Mouse (Mus musculus) MEL (cell line): Measurements from ENCODE around the gene Pip4k2b. TPM values are rescaled to one million over a fixed set of nuclear protein-coding genes. Genes with fewer than 3 reads are reported as not detected.
A peak's percentile ranks its signal among the peaks of the same experiment; 100 is the strongest.
"Not testable (repeated sequence)": the region's sequence is repeated elsewhere in the genome, so short reads cannot be mapped to it uniquely, and the experiment has no call there.

ENCODE experiments used
- DNase-seq: peaks from one replicate; pipeline ENCODE4 v3.0.0; 2011; ENCODE audit warnings: low read depth, low spot score
- H3K27ac ChIP-seq: 2 replicates; pipeline ENCODE4 v1.5.1; 2012; ENCODE audit warnings: low read depth, mild to moderate bottlenecking, control low read depth, low read length, moderate library complexity; ENCODE audit not compliant: control insufficient read depth
- H3K27me3 ChIP-seq, 2 experiments: fragments of 150-350 bp in 1 of 2; sonication (generic) in 1 of 2; 2 replicates each; pipeline ENCODE4 v1.6.1; 2012; ENCODE audit warnings: low read length in 2 of 2, mild to moderate bottlenecking in 2 of 2, improper control_type of control experiment in 1 of 2, moderate library complexity in 1 of 2; ENCODE audit not compliant: insufficient read depth in 2 of 2, control insufficient read depth in 1 of 2
- H3K36me3 ChIP-seq, 2 experiments: 2 replicates each; pipeline ENCODE4 v1.6.1; 2012 to 2014; ENCODE audit warnings: low read length in 2 of 2, improper control_type of control experiment in 1 of 2, inconsistent platforms in 1 of 2, mild to moderate bottlenecking in 1 of 2; ENCODE audit not compliant: insufficient read depth in 2 of 2, control insufficient read depth in 1 of 2
- H3K4me1 ChIP-seq, 2 experiments: fragments of 150-350 bp in 1 of 2; sonication (generic) in 1 of 2; 2 replicates each; pipeline ENCODE4 v1.6.1; 2012; ENCODE audit warnings: low read length in 2 of 2, improper control_type of control experiment in 1 of 2, mild to moderate bottlenecking in 1 of 2; ENCODE audit not compliant: insufficient read depth in 2 of 2, control insufficient read depth in 1 of 2
- H3K4me3 ChIP-seq, 2 experiments: fragments of 150-350 bp in 1 of 2; sonication (generic) in 1 of 2; 2 replicates each; pipeline ENCODE4 v1.5.1; 2012; ENCODE audit warnings: low read depth in 2 of 2, low read length in 2 of 2, mild to moderate bottlenecking in 2 of 2, moderate library complexity in 2 of 2, control low read depth in 1 of 2, improper control_type of control experiment in 1 of 2; ENCODE audit not compliant: control insufficient read depth in 1 of 2, insufficient read depth in 1 of 2
- H3K79me2 ChIP-seq: 2 replicates; pipeline ENCODE4 v1.6.1; 2012; ENCODE audit warnings: mild to moderate bottlenecking, low read length, moderate library complexity; ENCODE audit not compliant: control insufficient read depth, poor library complexity, insufficient read depth
- H3K9ac ChIP-seq: 2 replicates; pipeline ENCODE4 v1.6.1; 2012; ENCODE audit warnings: low read depth, mild to moderate bottlenecking, control low read depth, low read length, moderate library complexity; ENCODE audit not compliant: control insufficient read depth, poor library complexity, severe bottlenecking
- H3K9me3 ChIP-seq: fragments of 150-350 bp; sonication (generic); replicated peaks from 2 replicates; pipeline ENCODE4 v1.6.1; 2012; ENCODE audit warnings: mild to moderate bottlenecking, low read length, improper control_type of control experiment, moderate library complexity; ENCODE audit not compliant: insufficient read depth
- BHLHE40 ChIP-seq: IDR thresholded peaks from 2 replicates; pipeline ENCODE4 v1.6.1; 2012; ENCODE audit warnings: low read depth, mild to moderate bottlenecking, inconsistent platforms, low read length, improper control_type of control experiment, borderline replicate concordance
- CHD1 ChIP-seq: IDR thresholded peaks from 2 replicates; pipeline ENCODE4 v1.6.1; 2012; ENCODE audit warnings: low read depth, mild to moderate bottlenecking, inconsistent platforms, low read length, improper control_type of control experiment
- CHD2 ChIP-seq: IDR thresholded peaks from 2 replicates; pipeline ENCODE4 v1.6.1; 2011; ENCODE audit warnings: low read length, improper control_type of control experiment
- CTCF ChIP-seq, 3 experiments: IDR thresholded peaks in 2 of 3; conservative IDR thresholded peaks in 1 of 3; 2 replicates each; pipeline ENCODE4 v1.5.1; 2011 to 2012; ENCODE audit warnings: low read length in 3 of 3, low read depth in 2 of 3, mild to moderate bottlenecking in 2 of 3, improper control_type of control experiment in 1 of 3, inconsistent platforms in 1 of 3, mixed read lengths in 1 of 3, moderate library complexity in 1 of 3; ENCODE audit not compliant: control insufficient read depth in 1 of 3, insufficient read depth in 1 of 3, poor library complexity in 1 of 3, severe bottlenecking in 1 of 3
- EP300 ChIP-seq, 2 experiments: IDR thresholded peaks; 2 replicates each; pipeline ENCODE4 v1.6.1; 2011; ENCODE audit warnings: improper control_type of control experiment in 2 of 2, low read length in 2 of 2, low read depth in 1 of 2, mild to moderate bottlenecking in 1 of 2
- ETS1 ChIP-seq: IDR thresholded peaks from 2 replicates; pipeline ENCODE4 v1.6.1; 2012; ENCODE audit warnings: low read depth, mild to moderate bottlenecking, inconsistent platforms, low read length, improper control_type of control experiment, moderate library complexity
- HCFC1 ChIP-seq: IDR thresholded peaks from 2 replicates; pipeline ENCODE4 v1.6.1; 2012; ENCODE audit warnings: low read depth, mild to moderate bottlenecking, inconsistent platforms, low read length, improper control_type of control experiment, moderate library complexity
- MAFK ChIP-seq: IDR thresholded peaks from 2 replicates; pipeline ENCODE4 v1.6.1; 2011; ENCODE audit warnings: low read depth, mild to moderate bottlenecking, low read length, improper control_type of control experiment, borderline replicate concordance
- MAX ChIP-seq: IDR thresholded peaks from 2 replicates; pipeline ENCODE4 v1.6.1; 2011; ENCODE audit warnings: low read length, improper control_type of control experiment
- MAZ ChIP-seq: IDR thresholded peaks from 2 replicates; pipeline ENCODE4 v1.6.1; 2012; ENCODE audit warnings: low read depth, mild to moderate bottlenecking, inconsistent platforms, low read length, improper control_type of control experiment
- MXI1 ChIP-seq: IDR thresholded peaks from 2 replicates; pipeline ENCODE4 v1.6.1; 2011; ENCODE audit warnings: mild to moderate bottlenecking, low read depth, low read length, improper control_type of control experiment
- MYB ChIP-seq: IDR thresholded peaks from 2 replicates; pipeline ENCODE4 v1.6.1; 2011; ENCODE audit warnings: mild to moderate bottlenecking, low read depth, low read length, improper control_type of control experiment
- MYC ChIP-seq: IDR thresholded peaks from 2 replicates; pipeline ENCODE4 v1.6.1; 2011; ENCODE audit warnings: low read depth, mild to moderate bottlenecking, low read length, improper control_type of control experiment, moderate library complexity
- NELFE ChIP-seq: IDR thresholded peaks from 2 replicates; pipeline ENCODE4 v1.6.1; 2011; ENCODE audit warnings: low read depth, low read length, improper control_type of control experiment
- POLR2A ChIP-seq, 2 experiments: IDR thresholded peaks; 2 replicates each; pipeline ENCODE4 v1.6.1; 2011 to 2012; ENCODE audit warnings: low read length in 2 of 2, mild to moderate bottlenecking in 2 of 2, control low read depth in 1 of 2, improper control_type of control experiment in 1 of 2, low read depth in 1 of 2, moderate library complexity in 1 of 2; ENCODE audit not compliant: control insufficient read depth in 1 of 2, insufficient read depth in 1 of 2, poor library complexity in 1 of 2
- POLR2AphosphoS2 ChIP-seq: IDR thresholded peaks from 2 replicates; pipeline ENCODE4 v1.6.1; 2011; ENCODE audit warnings: low read length, improper control_type of control experiment
- POLR2AphosphoS5 ChIP-seq: IDR thresholded peaks from 2 replicates; pipeline ENCODE4 v1.6.1; 2012; ENCODE audit warnings: low read depth, borderline replicate concordance, mild to moderate bottlenecking, inconsistent platforms, low read length, moderate library complexity, mixed read lengths
- RAD21 ChIP-seq: IDR thresholded peaks from 2 replicates; pipeline ENCODE4 v1.6.1; 2011; ENCODE audit warnings: mild to moderate bottlenecking, low read depth, low read length, improper control_type of control experiment
- RCOR1 ChIP-seq: IDR thresholded peaks from 2 replicates; pipeline ENCODE4 v1.6.1; 2012; ENCODE audit warnings: low read depth, mild to moderate bottlenecking, inconsistent platforms, low read length, improper control_type of control experiment
- SIN3A ChIP-seq: IDR thresholded peaks from 2 replicates; pipeline ENCODE4 v1.6.1; 2012; ENCODE audit warnings: low read length, improper control_type of control experiment, inconsistent platforms
- SMC3 ChIP-seq: IDR thresholded peaks from 2 replicates; pipeline ENCODE4 v1.6.1; 2011; ENCODE audit warnings: low read depth, low read length, improper control_type of control experiment
- TAL1 ChIP-seq: IDR thresholded peaks from 2 replicates; pipeline ENCODE4 v1.6.1; 2012; ENCODE audit warnings: mild to moderate bottlenecking, inconsistent platforms, low read length, moderate library complexity, mixed read lengths
- TBP ChIP-seq: IDR thresholded peaks from 2 replicates; pipeline ENCODE4 v1.8.0; 2011; ENCODE audit warnings: low read depth, low read length, improper control_type of control experiment
- TCF12 ChIP-seq: IDR thresholded peaks from 2 replicates; pipeline ENCODE4 v1.6.1; 2014; ENCODE audit warnings: low read depth, mild to moderate bottlenecking, inconsistent platforms, low read length, improper control_type of control experiment, moderate library complexity
- UBTF ChIP-seq: IDR thresholded peaks from 2 replicates; pipeline ENCODE4 v1.6.1; 2012; ENCODE audit warnings: low read depth, mild to moderate bottlenecking, inconsistent platforms, low read length, improper control_type of control experiment, moderate library complexity, borderline replicate concordance; ENCODE audit not compliant: insufficient read depth
- USF2 ChIP-seq, 2 experiments: IDR thresholded peaks; 2 replicates each; pipeline ENCODE4 v1.6.1; 2011 to 2012; ENCODE audit warnings: improper control_type of control experiment in 2 of 2, low read length in 2 of 2, borderline replicate concordance in 1 of 2, inconsistent platforms in 1 of 2, low read depth in 1 of 2, mild to moderate bottlenecking in 1 of 2; ENCODE audit not compliant: insufficient read depth in 1 of 2
- ZC3H11A ChIP-seq: IDR thresholded peaks from 2 replicates; pipeline ENCODE4 v1.6.1; 2012; ENCODE audit warnings: low read depth, mild to moderate bottlenecking, inconsistent platforms, low read length, improper control_type of control experiment
- ZMIZ1 ChIP-seq: IDR thresholded peaks from 2 replicates; pipeline ENCODE4 v1.6.1; 2012; ENCODE audit warnings: low read depth, mild to moderate bottlenecking, inconsistent platforms, low read length, improper control_type of control experiment, moderate library complexity
- ZNF384 ChIP-seq: IDR thresholded peaks from 2 replicates; pipeline ENCODE4 v1.6.1; 2012; ENCODE audit warnings: low read depth, mild to moderate bottlenecking, inconsistent platforms, low read length, improper control_type of control experiment
- polyA plus RNA-seq, 2 experiments: library from polyadenylated mRNA; stranded (reverse) in 1 of 2; unstranded in 1 of 2; fragments of >175 nt in 1 of 2; fragments of >200 nt in 1 of 2; gene quantifications; 2 replicates each; pipeline versions ENCODE4 v1.2.1 to v1.2.4; 2012; ENCODE audit warnings: low replicate concordance in 2 of 2, low read depth in 1 of 2; ENCODE audit not compliant: insufficient read length in 2 of 2, insufficient read depth in 1 of 2, missing spikeins in 1 of 2
- total RNA-seq: library from RNA; depleted of rRNA; stranded (reverse); fragments of 300-350 nt; gene quantifications from 2 replicates; pipeline ENCODE4 v1.2.3, GENCODE M21; 2012

Pip4k2b gene
- total and polyA plus RNA-seq, 3 experiments: 40.2 to 57.3 (median 43.4) TPM

DNA sequence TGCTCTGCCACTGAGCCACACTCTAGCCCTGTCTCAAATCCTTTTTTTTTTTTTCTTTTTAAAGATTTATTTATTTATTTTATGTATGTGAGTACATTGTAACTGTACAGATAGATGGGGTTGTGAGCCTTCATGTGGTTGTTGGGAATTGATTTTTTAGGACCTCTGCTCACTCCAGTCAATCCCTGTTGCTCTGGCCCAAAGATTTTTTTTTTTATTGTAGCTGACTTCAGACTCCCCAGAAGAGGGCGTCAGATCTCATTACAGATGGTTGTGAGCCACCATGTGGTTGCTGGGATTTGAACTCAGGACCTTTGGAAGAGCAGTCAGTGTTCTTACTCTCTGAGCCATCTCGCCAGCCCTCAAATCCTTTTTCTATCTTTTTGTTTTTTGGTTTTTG is 34.4 kb downstream of the Pip4k2b start:
- H3K36me3 ChIP-seq: peaks cover under 1 to 14% of the 10 kb centered on the region in 2 experiments
- not testable (repeated sequence) for H3K9me3 ChIP-seq, H3K27ac ChIP-seq, H3K27me3 ChIP-seq, H3K9ac ChIP-seq, H3K4me1 ChIP-seq, H3K79me2 ChIP-seq, H3K4me3 ChIP-seq, DNase-seq
- TF ChIP-seq CTCF (IDR thresholded peaks at IDR 0.05 in 2 of 3, conservative IDR thresholded peaks at IDR 0.05 in 1 of 3; ENCODE audit: control insufficient read depth in 1 of 3, insufficient read depth in 1 of 3, low read depth in 2 of 3, low read length in 3 of 3, poor library complexity in 1 of 3, severe bottlenecking in 1 of 3): peak in 2 of 3 experiments; percentile 3 to 25; a peak in 1 of 6 replicates
- TF ChIP-seq ZNF384: peak; percentile 74

DNA sequence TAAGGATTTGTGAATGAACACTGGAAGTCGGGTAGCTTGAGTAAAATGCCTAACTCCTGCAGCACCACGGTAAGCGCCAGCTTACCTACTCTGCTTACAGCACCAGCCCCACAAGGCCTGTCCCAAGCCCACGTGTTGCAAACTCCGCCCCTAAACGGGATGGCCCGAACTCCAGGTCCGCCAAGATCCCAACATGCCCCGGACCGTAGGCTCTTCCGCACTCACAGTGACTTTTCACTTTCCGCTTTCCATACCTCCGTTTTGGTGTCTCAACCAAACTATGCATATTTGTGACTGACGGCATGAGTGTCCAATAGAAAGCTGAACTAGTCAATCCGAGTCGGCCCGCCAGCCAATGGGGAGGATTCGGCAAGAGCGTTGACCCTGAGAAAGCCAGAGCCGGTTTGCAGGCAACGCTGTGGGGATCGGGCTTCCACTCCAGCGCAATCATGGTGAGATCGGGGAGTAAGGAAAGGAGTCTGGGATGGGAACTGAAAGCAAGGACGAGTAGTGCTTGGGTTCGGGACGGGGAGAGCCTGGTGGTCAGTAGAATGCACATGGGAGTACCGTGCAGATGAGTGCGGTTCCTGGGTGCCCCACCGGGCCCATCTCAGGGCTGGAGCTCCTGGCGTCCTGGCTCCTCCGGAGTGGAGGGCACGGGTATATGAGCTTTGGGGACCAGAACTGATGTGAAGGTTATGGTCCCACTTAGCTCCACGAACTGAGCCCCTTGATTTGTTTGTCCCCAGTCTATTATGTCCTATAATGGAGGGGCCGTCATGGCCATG is 41.3 kb downstream of the Pip4k2b start, which contains the start of gene Psmb3:
Psmb3 (plus strand) TSS at position 361 of the 788 bp plus-strand sequence.
- Histone ChIP-seq H3K9ac (peak within 1 kb of the TSS; percentile 83), H3K27ac (peak within 1 kb of the TSS; percentile 67), H3K79me2 (peaks cover 31% of the 10 kb centered on the region), H3K36me3 (peaks cover 5 to 12% of the 10 kb centered on the region in 2 experiments), H3K4me3 (peak within 1 kb of the TSS; percentile 84 to 94), H3K27me3 (no peaks in the 10 kb centered on the region), H3K4me1 (peaks cover 0 to 14% of the 10 kb centered on the region in 2 experiments; a peak in 3 of 4 replicates), H3K9me3 (no peaks in the 10 kb centered on the region)
- peak; percentile 100 for DNase-seq
- TF ChIP-seq UBTF (peak; percentile 86; the same call in 1 of the 2 replicates), MAZ (peak; percentile 86), ZNF384 (0 out of 2 replicates have a peak, but pooled peaks have one; percentile 44), USF2 (IDR thresholded peaks at IDR 0.05; ENCODE audit: borderline replicate concordance in 1 of 2, insufficient read depth in 1 of 2, low read depth in 1 of 2, low read length in 2 of 2) (peak in 1 of 2 experiments; percentile 77; a peak in 2 of 4 replicates), TBP (peak; percentile 93), POLR2AphosphoS5 (peak; percentile 43; the same call in 1 of the 2 replicates), CTCF (IDR thresholded peaks at IDR 0.05 in 2 of 3, conservative IDR thresholded peaks at IDR 0.05 in 1 of 3; ENCODE audit: control insufficient read depth in 1 of 3, insufficient read depth in 1 of 3, low read depth in 2 of 3, low read length in 3 of 3, poor library complexity in 1 of 3, severe bottlenecking in 1 of 3) (no peak), MYC (peak; percentile 99), CHD2 (peak; percentile 92), MAFK (0 out of 2 replicates have a peak, but pooled peaks have one; percentile 10), MAX (peak; percentile 100), TAL1 (no peak), HCFC1 (peak; percentile 99), NELFE (peak; percentile 97), RCOR1 (no peak), ZMIZ1 (peak; percentile 90), MYB (no peak), POLR2A (IDR thresholded peaks at IDR 0.05; ENCODE audit: control insufficient read depth in 1 of 2, insufficient read depth in 1 of 2, low read depth in 1 of 2, low read length in 2 of 2, poor library complexity in 1 of 2) (peak; percentile 63 to 98), RAD21 (no peak), EP300 (IDR thresholded peaks at IDR 0.05; ENCODE audit: low read depth in 1 of 2, low read length in 2 of 2) (peak in 1 of 2 experiments; percentile 57; a peak in 2 of 4 replicates), POLR2AphosphoS2 (peak; percentile 98), CHD1 (peak; percentile 95; the same call in 1 of the 2 replicates), SIN3A (peak; percentile 99), ETS1 (peak; percentile 63; the same call in 1 of the 2 replicates), SMC3 (no peak), TCF12 (peak; percentile 72), MXI1 (peak; percentile 100), BHLHE40 (no peak), ZC3H11A (no peak)
